Mouse (Mus musculus) brain, embryonic 18.5 days (tissue): ENCODE results near the gene Nkx6-2.

Experiments
- DNase-seq: peaks from one replicate; pipeline ENCODE4 v3.0.0-alpha.2; 2012; ENCODE audit warnings: low read depth, low spot score

The Nkx6-2 gene

GRCm38 (mm10) chr7:139570788-139571187 is 11.8 kb downstream of the Nkx6-2 start:
- no peak for DNase-seq

GRCm38 (mm10) chr7:139566533-139566932 is 16.1 kb downstream of the Nkx6-2 start:
- no peak for DNase-seq

GRCm38 (mm10) chr7:139565998-139566397 is 16.6 kb downstream of the Nkx6-2 start:
- DNase-seq, result no peak

- no peak for DNase-seq
Observed at GRCm38 (mm10) chr7:139564161-139564560, 18.4 kb downstream of the Nkx6-2 start.

GRCm38 (mm10) chr7:139563425-139563824 is 19.2 kb downstream of the Nkx6-2 start:
- no peak for DNase-seq

GRCm38 (mm10) chr7:139559659-139560058 is 22.9 kb downstream of the Nkx6-2 start:
- DNase-seq, result no peak

GRCm38 (mm10) chr7:139556746-139557526 is 25.7 kb downstream of the Nkx6-2 start:
- no peak for DNase-seq

GRCm38 (mm10) chr7:139556331-139556730 is 26.3 kb downstream of the Nkx6-2 start:
- DNase-seq, result no peak

- no peak for DNase-seq
Observed at GRCm38 (mm10) chr7:139551519-139551918, 31.1 kb downstream of the Nkx6-2 start.

- DNase-seq, result no peak
Observed at GRCm38 (mm10) chr7:139550086-139550783, 32.4 kb downstream of the Nkx6-2 start.

GRCm38 (mm10) chr7:139547325-139547724 is 35.3 kb downstream of the Nkx6-2 start:
- DNase-seq, result no peak

GRCm38 (mm10) chr7:139544706-139545625 is 37.6 kb downstream of the Nkx6-2 start:
- peak; percentile 66 for DNase-seq

- no peak for DNase-seq
Observed at GRCm38 (mm10) chr7:139541422-139541821, 41.2 kb downstream of the Nkx6-2 start.

- no peak for DNase-seq
Observed at GRCm38 (mm10) chr7:139540601-139541000, 42.0 kb downstream of the Nkx6-2 start.

- DNase-seq, result no peak
Observed at GRCm38 (mm10) chr7:139538541-139538940, 44.1 kb downstream of the Nkx6-2 start.

GRCm38 (mm10) chr7:139537831-139538230 is 44.8 kb downstream of the Nkx6-2 start:
- DNase-seq, result no peak

- DNase-seq, result no peak
Observed at GRCm38 (mm10) chr7:139536831-139537230, 45.8 kb downstream of the Nkx6-2 start.

GRCm38 (mm10) chr7:139536331-139536730 is 46.3 kb downstream of the Nkx6-2 start:
- DNase-seq, result no peak

- DNase-seq, result no peak
Observed at GRCm38 (mm10) chr7:139531428-139531801, 51.2 kb downstream of the Nkx6-2 start.

GRCm38 (mm10) chr7:139530591-139531427 is 51.8 kb downstream of the Nkx6-2 start:
- no peak for DNase-seq
